Mouse (Mus musculus) thymus, postnatal 0 days (tissue): ENCODE results near the gene Gpr153. TPM values are rescaled to one million over a fixed set of nuclear protein-coding genes. Genes with fewer than 3 reads are reported as not detected.

Experiments
- DNase-seq: peaks from one replicate; pipeline ENCODE4 v3.0.0-alpha.2; 2015; ENCODE audit warnings: low spot score
- polyA plus RNA-seq: library from polyadenylated mRNA; unstranded; fragments of >200 nt; fragmentation: Nextera tagmentation; extraction: Ambion mirVana; gene quantifications from 2 replicates; pipeline ENCODE4 v1.2.1, GENCODE M21; 2015

Gene Gpr153
- polyA plus RNA-seq, 1 experiment from 2014 or later = 1.4 TPM

DNA sequence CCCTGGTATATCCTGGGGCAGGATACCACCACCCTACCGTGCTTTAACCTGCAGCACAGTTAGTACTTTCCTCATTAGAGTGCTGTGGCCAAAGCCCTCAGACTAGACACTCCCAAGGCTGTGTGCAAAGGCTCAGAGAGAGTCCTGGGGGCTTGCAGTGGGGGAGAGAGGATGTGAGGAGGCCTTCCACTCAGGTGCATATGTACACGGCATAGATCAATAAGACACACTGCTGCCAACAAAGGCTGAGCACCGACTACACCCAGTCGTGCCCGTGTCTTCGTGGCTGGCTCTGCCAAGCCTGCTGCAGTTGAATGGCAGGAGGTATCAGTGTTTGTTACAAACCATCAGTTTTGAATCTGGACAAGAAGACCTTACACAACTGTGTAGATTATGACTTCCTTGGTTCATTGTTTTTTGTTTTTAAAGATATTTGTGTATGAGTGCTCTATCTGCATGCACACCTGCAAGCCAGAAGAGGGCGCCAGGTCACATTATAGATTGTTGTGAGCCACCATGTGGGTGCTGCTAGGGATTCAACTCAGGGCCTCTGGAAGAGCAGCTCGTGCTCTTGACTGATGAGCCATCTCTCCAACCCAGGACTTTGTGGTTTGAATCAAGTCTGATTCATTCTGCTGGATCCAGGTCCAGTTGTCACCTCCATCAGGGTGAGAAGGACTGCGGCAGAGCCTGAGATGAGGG is 9.0 kb upstream of the Gpr153 start:
- DNase-seq = no peak

DNA sequence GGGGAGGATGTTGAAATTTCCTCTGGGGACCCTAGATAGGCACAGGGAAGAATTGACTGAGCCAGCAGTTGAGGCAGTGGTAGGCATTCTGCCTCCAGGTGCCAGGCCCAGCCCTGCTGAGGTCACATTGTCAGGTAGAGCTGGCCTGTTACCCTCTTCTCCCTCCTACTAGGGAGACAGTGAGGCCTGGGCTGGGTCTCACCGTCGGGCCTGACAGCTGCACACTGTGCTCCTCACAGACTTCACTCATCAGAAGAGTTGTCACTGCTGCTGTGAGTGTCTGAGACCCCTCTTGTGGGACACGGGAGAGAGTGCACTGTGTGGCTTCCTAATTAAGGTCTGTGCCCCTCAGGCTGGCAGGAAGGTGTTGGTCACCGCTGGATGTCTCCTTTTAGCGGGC is 8.2 kb upstream of the Gpr153 start:
- DNase-seq = no peak

DNA sequence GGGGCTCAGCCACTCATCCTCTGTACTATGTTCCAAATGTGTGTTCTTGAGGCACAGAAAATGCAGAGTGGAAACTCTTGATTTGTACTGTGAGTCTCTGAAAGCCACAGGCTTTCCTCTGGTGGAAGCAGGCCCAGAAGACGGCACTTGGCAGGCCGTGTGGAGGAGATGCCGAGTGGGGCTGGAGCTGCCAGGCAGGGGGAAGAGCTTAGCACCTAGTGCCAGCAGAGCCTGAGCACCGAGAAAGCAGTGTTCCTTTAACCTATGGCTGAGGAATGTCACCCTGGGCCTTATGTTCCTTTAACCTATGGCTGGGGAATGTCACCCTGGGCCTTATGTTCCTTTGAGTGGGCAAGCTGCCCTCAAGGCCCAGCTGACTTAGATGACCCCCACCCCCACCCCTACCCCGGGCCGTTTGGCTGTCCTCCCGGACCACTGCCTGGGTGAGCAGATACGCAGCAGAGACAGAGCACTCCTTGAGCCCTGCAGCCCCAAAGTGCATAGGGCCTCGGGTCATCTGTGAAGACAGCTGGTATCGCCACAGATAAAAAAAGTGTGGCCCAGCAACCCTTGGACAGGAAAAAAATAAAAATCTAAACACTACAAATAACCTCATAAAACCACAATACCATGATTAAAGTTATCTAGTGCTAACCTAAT is 7.7 kb upstream of the Gpr153 start:
- no peak for DNase-seq

GRCm38 (mm10) chr4:152267748-152268369 is 6.2 kb upstream of the Gpr153 start:
- DNase-seq = no peak

DNA sequence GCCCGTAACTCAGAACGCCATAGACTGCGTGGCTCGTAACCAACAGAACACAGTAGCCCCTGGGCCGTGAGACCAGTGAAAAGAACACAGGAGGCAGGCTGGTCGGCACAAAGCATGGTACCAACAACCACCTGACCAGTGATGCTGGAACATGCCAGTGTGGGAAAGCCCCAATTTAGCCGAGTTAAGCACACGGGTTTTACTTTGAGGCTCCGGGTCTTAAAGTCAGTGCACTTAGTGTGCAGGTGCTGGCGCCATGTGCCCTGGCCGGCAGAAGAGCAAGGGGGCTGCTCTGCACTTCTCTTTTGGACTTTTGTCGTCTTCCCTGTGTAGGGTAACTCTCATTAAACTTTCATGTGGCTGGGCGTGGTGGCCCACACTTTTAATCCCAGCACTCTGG is 4.1 kb upstream of the Gpr153 start:
- no peak for DNase-seq

DNA sequence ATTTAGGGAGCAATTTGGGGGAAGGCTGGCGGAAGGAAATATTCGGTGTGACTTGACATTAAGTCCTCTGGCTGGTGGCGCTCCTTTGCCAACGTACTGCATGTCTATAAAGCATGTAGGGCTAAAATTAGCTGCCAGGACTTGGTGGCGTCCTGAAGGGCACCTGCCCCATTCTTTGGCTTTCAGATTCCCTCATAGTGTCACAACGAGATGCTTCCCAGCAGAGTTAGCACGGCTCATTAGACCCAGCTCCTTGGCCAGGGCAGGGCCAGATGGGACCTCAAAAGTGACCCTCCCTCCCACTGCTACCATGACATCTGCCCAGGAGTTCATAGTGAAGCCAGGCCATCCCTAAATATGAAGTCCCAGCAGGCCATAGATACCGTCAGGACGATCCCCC is 3.4 kb upstream of the Gpr153 start:
- no peak for DNase-seq

- no peak for DNase-seq
These were observed 2.7 kb upstream of the Gpr153 start for GRCm38 (mm10) chr4:152271334-152271733.

GRCm38 (mm10) chr4:152272006-152272405 is 2.0 kb upstream of the Gpr153 start:
- DNase-seq = no peak

GRCm38 (mm10) chr4:152272449-152273049 is 1.5 kb upstream of the Gpr153 start:
- no peak for DNase-seq

DNA sequence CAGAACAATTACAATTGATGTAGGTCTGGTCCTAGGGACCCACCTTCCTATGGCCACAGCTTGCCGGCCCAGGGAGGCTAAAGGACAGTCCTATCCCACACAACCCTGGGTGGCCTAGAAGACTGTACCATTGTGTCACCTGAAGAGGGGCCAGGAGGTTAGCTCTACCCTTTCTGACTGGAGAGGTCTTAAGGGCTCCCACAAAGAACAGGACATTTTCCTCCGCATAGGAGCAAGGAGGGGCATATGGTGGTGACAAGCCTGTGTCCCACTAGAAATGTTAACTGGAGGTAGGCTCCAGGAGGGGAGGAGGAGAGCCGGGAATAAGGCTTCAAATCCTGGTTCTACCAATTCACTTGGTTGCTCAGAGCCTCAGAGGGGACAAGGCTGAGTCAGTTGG is 841 bp upstream of the Gpr153 start:
- DNase-seq = no peak

GRCm38 (mm10) chr4:152274681-152275131 is 674 bp downstream of the Gpr153 start:
- DNase-seq = no peak

DNA sequence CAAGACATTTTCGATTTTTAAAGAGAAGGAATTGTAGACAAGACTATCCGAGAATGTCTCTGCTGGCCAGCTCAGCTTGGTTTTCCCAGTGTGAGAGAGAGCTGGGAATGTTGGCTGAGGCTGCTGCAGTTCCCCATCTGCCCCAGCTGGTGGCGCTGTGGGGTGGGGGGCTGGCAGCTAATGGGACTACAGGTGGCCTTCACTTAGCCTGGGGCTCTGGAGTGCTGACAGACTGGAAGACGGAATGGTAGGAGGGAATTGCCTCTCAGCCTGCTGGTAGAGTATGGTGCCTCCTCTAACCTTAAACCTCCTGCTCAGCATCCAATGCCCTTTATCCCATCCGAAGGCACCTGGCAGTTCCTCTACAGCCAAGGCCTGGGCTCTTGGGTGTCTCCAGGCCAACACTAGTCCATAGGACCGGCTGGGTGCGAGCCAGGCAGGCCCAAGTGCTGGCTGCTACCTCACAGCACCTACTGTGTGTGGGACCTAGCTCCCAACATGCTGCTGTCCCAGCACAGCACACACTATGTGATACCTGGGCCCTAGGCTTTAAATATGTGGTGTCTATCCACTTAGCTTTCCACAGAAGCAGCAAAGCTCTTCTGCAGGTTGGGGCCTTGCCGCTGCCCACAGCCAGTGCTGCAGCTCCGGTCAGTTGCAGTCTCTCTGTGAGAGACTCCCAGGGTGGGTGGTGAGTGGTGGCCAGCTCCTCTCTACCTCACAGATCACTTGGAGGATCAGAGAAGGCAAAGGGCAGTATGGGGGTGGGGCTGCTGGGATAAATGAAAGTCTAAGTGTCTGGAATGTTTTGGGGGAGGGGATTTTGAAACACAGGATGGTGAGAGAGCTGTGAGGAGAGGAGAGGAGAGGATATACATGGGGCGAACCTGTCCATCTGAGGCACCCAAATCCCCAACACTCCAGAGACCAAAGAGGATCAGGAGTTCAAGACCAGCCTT is 2.6 kb downstream of the Gpr153 start:
- DNase-seq = no peak

DNA sequence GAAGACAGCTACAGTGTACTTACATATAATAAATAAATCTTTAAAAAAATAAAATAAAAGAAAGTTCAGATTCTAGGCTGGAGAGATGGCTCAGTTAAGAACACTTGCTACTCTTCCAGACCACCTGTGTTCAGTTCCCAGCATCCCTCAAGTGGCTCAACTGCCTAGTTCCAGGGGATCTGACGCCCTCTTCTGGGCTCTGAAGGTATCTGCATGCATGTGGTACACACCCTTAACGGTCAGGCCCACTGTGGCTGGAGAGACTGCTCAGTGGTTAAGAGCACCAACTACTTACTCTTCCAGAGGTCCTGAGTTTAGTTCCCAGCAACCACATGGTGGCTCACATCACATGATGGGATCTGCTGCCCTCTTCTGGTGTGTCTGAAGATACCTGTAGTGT is 3.9 kb downstream of the Gpr153 start:
- no peak for DNase-seq

GRCm38 (mm10) chr4:152278986-152279385 is 5.0 kb downstream of the Gpr153 start:
- DNase-seq = no peak

DNA sequence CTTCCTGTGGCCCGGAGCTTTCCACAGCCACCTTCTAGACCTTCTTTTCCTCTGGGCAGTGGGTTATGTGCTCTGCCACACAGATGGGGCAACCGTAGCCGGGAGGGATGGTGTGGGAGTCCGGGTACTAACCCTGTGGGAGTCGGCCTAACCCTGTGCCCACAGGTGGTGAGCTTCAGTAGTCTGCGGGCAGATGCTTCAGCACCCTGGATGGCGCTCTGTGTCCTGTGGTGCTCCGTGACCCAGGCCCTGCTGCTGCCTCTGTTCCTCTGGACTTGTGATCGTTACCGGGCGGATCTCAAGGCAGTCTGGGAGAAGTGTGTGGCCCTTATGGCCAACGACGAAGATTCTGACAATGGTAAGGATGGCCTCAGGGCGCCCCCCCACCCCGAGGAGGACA is 7.6 kb downstream of the Gpr153 start:
- DNase-seq = no peak

DNA sequence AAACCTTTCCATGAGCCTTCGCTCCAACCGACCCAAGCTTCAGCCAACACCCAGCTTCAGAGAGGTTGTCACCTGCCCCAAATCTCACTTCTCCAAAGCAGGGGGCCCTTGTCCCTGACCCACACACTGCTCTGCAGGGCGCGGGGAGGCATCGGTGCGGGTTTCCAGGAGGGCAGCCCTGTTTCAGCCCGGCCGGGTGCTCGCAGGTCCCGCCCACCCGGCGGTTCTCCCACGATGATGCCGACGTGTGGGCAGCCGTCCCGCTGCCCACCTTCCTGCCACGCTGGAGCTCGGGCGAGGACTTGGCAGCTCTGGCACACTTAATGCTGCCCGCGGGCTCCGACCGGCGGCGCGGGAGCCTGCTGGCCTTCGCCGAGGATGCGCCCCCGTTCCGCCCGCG is 8.7 kb downstream of the Gpr153 start:
- DNase-seq = no peak

GRCm38 (mm10) chr4:152283186-152283950 is 9.3 kb downstream of the Gpr153 start:
- peak; percentile 86 for DNase-seq

DNA sequence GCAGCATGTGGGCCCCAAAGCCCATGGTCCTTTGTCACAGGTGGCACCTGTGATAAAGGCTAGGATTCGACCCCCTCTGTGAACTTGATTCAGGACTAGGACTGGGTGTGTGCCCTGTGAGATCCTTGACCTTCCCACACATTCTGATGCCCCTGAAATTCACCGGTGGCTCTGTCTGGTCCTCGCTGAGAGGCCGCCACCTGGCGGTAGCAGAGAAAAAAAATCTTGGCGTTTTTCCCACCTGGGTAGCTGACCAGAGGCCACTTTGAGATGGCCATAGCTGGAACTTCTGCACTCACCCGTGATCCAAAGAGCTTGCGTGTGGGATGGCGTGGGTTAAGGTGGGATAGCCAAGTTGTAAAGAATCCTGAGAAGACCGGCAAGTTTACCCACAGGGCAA is 11.5 kb downstream of the Gpr153 start:
- DNase-seq = peak; percentile 40

GRCm38 (mm10) chr4:152286183-152286582 is 12.2 kb downstream of the Gpr153 start:
- DNase-seq = no peak

DNA sequence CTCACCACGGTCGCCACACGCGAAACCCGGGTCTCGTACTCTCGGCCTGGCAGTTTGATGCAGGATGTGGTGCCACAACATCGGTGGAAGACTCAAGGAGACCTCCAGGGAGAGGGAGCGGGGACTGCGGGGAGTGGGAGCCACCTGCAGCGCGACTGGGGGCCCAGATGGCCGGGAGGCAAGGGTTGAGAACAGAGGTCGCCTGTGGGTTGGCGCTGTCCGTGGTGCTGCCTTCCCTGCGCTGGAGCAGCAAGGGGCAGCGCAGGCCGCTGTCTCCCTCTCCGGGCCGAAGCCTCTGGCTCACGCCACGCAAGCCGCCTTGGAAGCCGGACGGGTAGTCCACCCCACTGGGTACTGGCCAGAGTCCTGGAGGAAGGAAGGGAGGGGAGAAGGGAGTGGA is 12.9 kb downstream of the Gpr153 start:
- peak; percentile 67 for DNase-seq
